Mouse (Mus musculus): ENCODE data around the gene Izumo1r. TPM values are rescaled to one million over a fixed set of nuclear protein-coding genes. Genes with fewer than 3 reads are reported as not detected.

The Izumo1r gene
- polyA plus RNA-seq, 1 experiment: 70.8 TPM

DNA sequence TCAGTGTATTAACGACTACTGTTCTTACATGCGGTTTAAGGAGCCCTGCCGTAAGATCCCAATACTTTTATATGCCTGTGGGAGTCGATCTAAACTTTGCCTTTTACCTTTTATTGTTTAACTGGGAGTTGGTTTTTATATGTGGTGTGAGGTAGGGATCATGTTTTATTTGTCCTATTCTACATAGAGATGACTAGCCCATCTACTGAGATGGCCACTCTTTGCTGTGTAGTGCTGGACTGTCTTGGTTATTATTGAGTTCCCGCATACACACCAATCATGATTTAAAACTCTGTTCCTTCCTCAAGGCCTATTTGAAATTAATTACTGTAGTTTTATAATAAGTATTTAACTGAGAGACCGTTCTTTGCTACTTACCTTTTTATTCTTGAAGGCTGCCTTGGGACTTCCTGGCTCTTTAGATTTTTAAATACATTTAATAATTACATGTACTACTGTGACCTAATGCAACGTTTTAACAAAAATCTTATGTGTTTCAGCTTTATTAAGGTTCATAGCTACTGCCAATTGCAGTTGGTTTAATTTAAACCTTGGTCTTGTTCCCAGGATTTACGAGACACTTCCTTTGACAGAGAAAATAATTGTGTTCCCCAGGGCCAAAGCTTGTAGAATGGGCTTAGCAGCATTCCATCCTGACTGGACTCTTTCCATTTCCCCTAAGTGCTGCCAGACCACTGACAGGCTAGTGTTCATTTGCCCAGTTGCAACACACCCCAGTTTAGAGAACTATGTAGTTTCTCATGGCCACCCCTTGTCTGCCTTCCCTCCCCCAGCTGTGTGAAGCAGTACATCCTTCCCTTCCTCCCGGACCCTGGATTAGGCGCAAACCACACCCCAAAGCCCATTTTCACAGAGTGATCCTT is 61.6 kb downstream of the Izumo1r start:
- Histone ChIP-seq H3K4me1 (replicated peaks; ENCODE audit: control insufficient read depth, insufficient read depth, low read length) (no peaks in the 10 kb centered on the region), H3K4me3 (ENCODE audit: control insufficient read depth, insufficient read depth, low read length) (no peak overlapping the region), H3K27me3 (ENCODE audit: control insufficient read depth, insufficient read depth, low read length) (no peaks in the 10 kb centered on the region), H3K27ac (ENCODE audit: control insufficient read depth, insufficient read depth, low read length) (no peak overlapping the region), H3K36me3 (ENCODE audit: control insufficient read depth, insufficient read depth, low read length) (no peaks in the 10 kb centered on the region)
- DNase-seq: no peak
- TF ChIP-seq POLR2A (IDR thresholded peaks at IDR 0.05; ENCODE audit: control insufficient read depth, extremely low read depth, insufficient read depth, low read length, poor library complexity) (no peak), CTCF (IDR thresholded peaks at IDR 0.05; ENCODE audit: borderline replicate concordance, control insufficient read depth, extremely low read depth, insufficient read depth, low read length, poor library complexity) (no peak)
- WGBS: 92% methylated on average over 10 of the region's 10 CpGs

DNA sequence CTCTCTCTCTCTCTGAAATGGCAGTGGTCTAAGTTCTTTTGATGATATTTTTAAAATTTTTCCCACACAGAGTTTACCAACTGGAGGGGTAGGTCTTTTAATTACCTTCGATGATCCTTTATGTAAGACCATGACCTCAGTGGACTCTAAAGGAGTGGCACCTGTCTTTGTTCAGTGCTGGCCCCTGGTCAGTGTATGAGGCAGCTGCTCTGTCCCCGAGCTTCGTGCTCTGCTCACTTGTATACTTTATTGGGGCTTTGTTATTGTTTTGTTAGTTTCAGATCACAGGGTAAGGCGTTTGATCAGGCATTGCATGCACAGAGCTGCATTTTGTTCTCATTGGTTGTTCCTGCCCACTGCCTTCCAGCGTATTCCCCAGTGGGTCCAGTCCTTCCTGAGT is 63.8 kb downstream of the Izumo1r start:
- no peaks in the 10 kb centered on the region for H3K4me1 ChIP-seq (replicated peaks; ENCODE audit: control insufficient read depth, insufficient read depth, low read length)
- no peak overlapping the region for H3K27ac ChIP-seq (ENCODE audit: control insufficient read depth, insufficient read depth, low read length)
- no peaks in the 10 kb centered on the region for H3K36me3 ChIP-seq (ENCODE audit: control insufficient read depth, insufficient read depth, low read length)
- H3K27me3 ChIP-seq (ENCODE audit: control insufficient read depth, insufficient read depth, low read length): no peaks in the 10 kb centered on the region
- no peak overlapping the region for H3K4me3 ChIP-seq (ENCODE audit: control insufficient read depth, insufficient read depth, low read length)
- TF ChIP-seq POLR2A (IDR thresholded peaks at IDR 0.05; ENCODE audit: control insufficient read depth, extremely low read depth, insufficient read depth, low read length, poor library complexity) (no peak), CTCF (IDR thresholded peaks at IDR 0.05; ENCODE audit: borderline replicate concordance, control insufficient read depth, extremely low read depth, insufficient read depth, low read length, poor library complexity) (no peak)
- 92% methylated on average over 5 of the region's 5 CpGs for WGBS
- DNase-seq: no peak

DNA sequence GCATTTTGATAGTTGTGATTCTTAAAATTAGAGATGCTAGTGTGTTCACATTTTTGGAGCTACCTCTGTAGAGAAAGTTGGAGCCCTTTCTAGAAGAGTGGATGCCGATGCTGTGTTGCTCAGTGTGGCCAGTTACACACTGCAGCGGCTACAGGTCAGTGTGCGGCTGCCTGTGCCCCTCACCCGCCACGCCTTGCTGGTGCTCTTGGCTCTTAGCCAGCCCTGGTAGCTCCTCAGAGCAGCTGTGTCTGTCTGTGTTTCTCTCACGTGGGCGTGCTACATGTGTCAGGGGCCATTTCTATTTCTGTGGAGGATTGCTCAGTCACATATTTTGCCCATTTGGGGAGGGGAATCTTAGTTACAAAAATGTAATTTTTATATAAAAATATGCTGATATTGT is 64.2 kb downstream of the Izumo1r start:
- Histone ChIP-seq H3K4me1 (replicated peaks; ENCODE audit: control insufficient read depth, insufficient read depth, low read length) (no peaks in the 10 kb centered on the region), H3K4me3 (ENCODE audit: control insufficient read depth, insufficient read depth, low read length) (no peak overlapping the region), H3K27me3 (ENCODE audit: control insufficient read depth, insufficient read depth, low read length) (no peaks in the 10 kb centered on the region), H3K36me3 (ENCODE audit: control insufficient read depth, insufficient read depth, low read length) (peaks cover under 1% of the 10 kb centered on the region; the same call in 1 of the 2 replicates), H3K27ac (ENCODE audit: control insufficient read depth, insufficient read depth, low read length) (no peak overlapping the region)
- no peak for DNase-seq
- TF ChIP-seq CTCF (IDR thresholded peaks at IDR 0.05; ENCODE audit: borderline replicate concordance, control insufficient read depth, extremely low read depth, insufficient read depth, low read length, poor library complexity) (no peak), POLR2A (IDR thresholded peaks at IDR 0.05; ENCODE audit: control insufficient read depth, extremely low read depth, insufficient read depth, low read length, poor library complexity) (no peak)
- WGBS: 88% methylated on average over 7 of the region's 7 CpGs

Other genes starting within 250 kb of the Izumo1r start
- gene Piwil4, start 163.2 kb downstream of the Izumo1r start, polyA plus RNA-seq (2012; rRNA removed): 1.0 and 1.1 TPM in 2 replicates
- gene Fut4, start 151.6 kb downstream of the Izumo1r start, polyA plus RNA-seq (2012; rRNA removed): 2.3 and 2.7 TPM in 2 replicates
- 0.19 TPM in 1 of 2 replicates, not detected in the other for gene 1700012B09Rik, start 132.9 kb downstream of the Izumo1r start, polyA plus RNA-seq (2012; rRNA removed)
- gene Mre11a, start 119.3 kb downstream of the Izumo1r start, polyA plus RNA-seq (2012; rRNA removed): 8.9 and 9.6 TPM in 2 replicates
- gene Ankrd49, start 119.1 kb downstream of the Izumo1r start, polyA plus RNA-seq (2012; rRNA removed): 10.2 and 10.9 TPM in 2 replicates
- 10.0 and 10.9 TPM in 2 replicates for gene Gpr83, start 43.7 kb downstream of the Izumo1r start, polyA plus RNA-seq (2012; rRNA removed)
- gene Panx1, start 141.5 kb upstream of the Izumo1r start, polyA plus RNA-seq (2012; rRNA removed): 145 and 155 TPM in 2 replicates
- 0.05 and 0.09 TPM in 2 replicates for gene Hephl1, start 208.2 kb upstream of the Izumo1r start, polyA plus RNA-seq (2012; rRNA removed)

Measured in thymus, adult 2 months (tissue).